ENCODE assay signal across 16 mouse cellular contexts in the genomic region with DNA sequence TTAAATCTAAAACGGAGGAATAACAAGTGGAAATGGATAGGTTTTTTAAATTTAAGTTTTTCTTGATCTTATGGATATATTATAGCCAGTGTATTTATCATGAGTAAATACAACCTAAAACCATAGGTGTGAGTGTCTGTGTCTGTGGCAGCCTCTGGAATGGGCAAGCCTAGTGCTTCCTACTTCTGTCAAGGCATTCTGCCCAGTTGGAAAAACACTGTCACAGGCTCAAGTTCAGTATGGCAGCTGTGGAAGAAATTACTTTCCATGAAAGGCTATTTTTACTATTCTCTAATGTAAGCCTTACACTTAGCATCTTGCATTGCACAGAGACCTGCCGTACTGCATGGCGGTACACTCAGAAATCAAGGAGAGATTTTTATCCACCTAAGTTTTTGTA.
"Had no signal": no experiment of that assay in that cellular context is flagged by ENCODE, and none has a peak within 500 bp of the region (broad histone marks: within the 10 kb centered on the region; RNA-seq: fewer than 3 reads in every experiment).

No protein-coding gene starts in this region.

- DNase-seq: forebrain, postnatal 0 days; gastrocnemius, postnatal 25 days; heart, adult 18-20 months; heart, postnatal 10 days; heart, postnatal 36 days; kidney, adult 11 months; kidney, adult 2 months; kidney, adult 9 months; kidney, postnatal 14 days; kidney, postnatal 36 days; layer of hippocampus, adult 9-11 months; layer of hippocampus, postnatal 36 days; left cerebral cortex, postnatal 4 days; liver, embryonic 13.5 days had no signal

- ATAC-seq: forebrain, postnatal 0 days; hindbrain, postnatal 0 days; intestine, embryonic 16.5 days had no signal
